Mouse (Mus musculus): Measurements from ENCODE around the gene 1700057G04Rik. TPM values are rescaled to one million over a fixed set of nuclear protein-coding genes. Genes with fewer than 3 reads are reported as not detected.

1700057G04Rik gene
- total and polyA plus RNA-seq, 3 experiments: 0.19 TPM; not detected in 2

GRCm38 (mm10) chr9:92360691-92361310 is 51.6 kb downstream of the 1700057G04Rik start:
- Histone ChIP-seq H3K79me2 (ENCODE audit: control insufficient read depth, insufficient read depth, low read length, poor library complexity) (no peaks in the 10 kb centered on the region), H3K4me3 (ENCODE audit: control insufficient read depth in 1 of 2, insufficient read depth in 1 of 2, low read depth in 2 of 2, low read length in 2 of 2) (no peak overlapping the region), H3K27ac (ENCODE audit: control insufficient read depth, low read depth, low read length) (no peak overlapping the region), H3K9ac (ENCODE audit: control insufficient read depth, low read depth, low read length, poor library complexity, severe bottlenecking) (no peak overlapping the region), H3K36me3 (ENCODE audit: control insufficient read depth in 1 of 2, insufficient read depth in 2 of 2, low read length in 2 of 2) (no peaks in the 10 kb centered on the region), H3K9me3 (replicated peaks; ENCODE audit: insufficient read depth, low read length) (no peaks in the 10 kb centered on the region), H3K27me3 (ENCODE audit: control insufficient read depth in 1 of 2, insufficient read depth in 2 of 2, low read length in 2 of 2) (no peaks in the 10 kb centered on the region), H3K4me1 (ENCODE audit: control insufficient read depth in 1 of 2, insufficient read depth in 2 of 2, low read length in 2 of 2) (no peaks in the 10 kb centered on the region)
- DNase-seq (ENCODE audit: low read depth, low spot score): no peak
- no peak for TF ChIP-seq USF2 (IDR thresholded peaks at IDR 0.05; ENCODE audit: borderline replicate concordance in 1 of 2, insufficient read depth in 1 of 2, low read depth in 1 of 2, low read length in 2 of 2)

GRCm38 (mm10) chr9:92363478-92363877 is 54.3 kb downstream of the 1700057G04Rik start:
- Histone ChIP-seq H3K4me1 (ENCODE audit: control insufficient read depth in 1 of 2, insufficient read depth in 2 of 2, low read length in 2 of 2) (no peaks in the 10 kb centered on the region), H3K27me3 (ENCODE audit: control insufficient read depth in 1 of 2, insufficient read depth in 2 of 2, low read length in 2 of 2) (no peaks in the 10 kb centered on the region), H3K36me3 (ENCODE audit: control insufficient read depth in 1 of 2, insufficient read depth in 2 of 2, low read length in 2 of 2) (no peaks in the 10 kb centered on the region), H3K27ac (ENCODE audit: control insufficient read depth, low read depth, low read length) (no peak overlapping the region), H3K9me3 (replicated peaks; ENCODE audit: insufficient read depth, low read length) (no peaks in the 10 kb centered on the region), H3K79me2 (ENCODE audit: control insufficient read depth, insufficient read depth, low read length, poor library complexity) (no peaks in the 10 kb centered on the region), H3K9ac (ENCODE audit: control insufficient read depth, low read depth, low read length, poor library complexity, severe bottlenecking) (no peak overlapping the region), H3K4me3 (ENCODE audit: control insufficient read depth in 1 of 2, insufficient read depth in 1 of 2, low read depth in 2 of 2, low read length in 2 of 2) (no peak overlapping the region)
- TF ChIP-seq E2F4 (IDR thresholded peaks at IDR 0.05; ENCODE audit: borderline replicate concordance, low read depth, low read length): no peak
- no peak for TF ChIP-seq MXI1 (IDR thresholded peaks at IDR 0.05; ENCODE audit: low read depth, low read length)
- TF ChIP-seq USF2 (IDR thresholded peaks at IDR 0.05; ENCODE audit: borderline replicate concordance in 1 of 2, insufficient read depth in 1 of 2, low read depth in 1 of 2, low read length in 2 of 2): no peak
- no peak for TF ChIP-seq NRF1 (IDR thresholded peaks at IDR 0.05; ENCODE audit: insufficient read depth, low read depth, low read length, poor library complexity, severe bottlenecking)
- no peak for TF ChIP-seq HCFC1 (IDR thresholded peaks at IDR 0.05; ENCODE audit: low read depth, low read length)
- TF ChIP-seq POLR2AphosphoS2 (IDR thresholded peaks at IDR 0.05; ENCODE audit: low read length): no peak
- no peak for TF ChIP-seq CHD2 (IDR thresholded peaks at IDR 0.05; ENCODE audit: low read length)
- no peak for TF ChIP-seq TCF12 (IDR thresholded peaks at IDR 0.05; ENCODE audit: low read depth, low read length)
- no peak for TF ChIP-seq GATA1 (IDR thresholded peaks at IDR 0.05; ENCODE audit: low read depth, low read length)
- TF ChIP-seq POLR2AphosphoS5 (IDR thresholded peaks at IDR 0.05; ENCODE audit: borderline replicate concordance, low read depth, low read length): no peak
- no peak for TF ChIP-seq NELFE (IDR thresholded peaks at IDR 0.05; ENCODE audit: low read depth, low read length)
- no peak for TF ChIP-seq MYB (IDR thresholded peaks at IDR 0.05; ENCODE audit: low read depth, low read length)
- no peak for TF ChIP-seq CTCF (IDR thresholded peaks at IDR 0.05 in 2 of 3, conservative IDR thresholded peaks at IDR 0.05 in 1 of 3; ENCODE audit: control insufficient read depth in 1 of 3, insufficient read depth in 1 of 3, low read depth in 2 of 3, low read length in 3 of 3, poor library complexity in 1 of 3, severe bottlenecking in 1 of 3)
- no peak for TF ChIP-seq ZNF384 (IDR thresholded peaks at IDR 0.05; ENCODE audit: low read depth, low read length)
- no peak for TF ChIP-seq MEF2A (IDR thresholded peaks at IDR 0.05; ENCODE audit: extremely low read depth, insufficient replicate concordance, low read depth, low read length, poor library complexity, severe bottlenecking)
- no peak for TF ChIP-seq GABPA (IDR thresholded peaks at IDR 0.05; ENCODE audit: low read depth, low read length)
- no peak for DNase-seq (ENCODE audit: low read depth, low spot score)
